Comparison of ENCODE assay signal across 8 mouse cellular contexts in genomic region chr1:59316386-59317051, GRCm38 (mm10). TPM values are rescaled to one million over a fixed set of nuclear protein-coding genes. Genes with fewer than 3 reads are reported as not detected.
DNase-seq lines count a peak whose midpoint lies in the region; ATAC-seq lines count a peak whose summit lies in the region.

No protein-coding gene starts in this region.

- H3K4me3 ChIP-seq in forebrain, embryonic 13.5 days, result no peak overlapping the region
- no peak overlapping the region for H3K4me3 ChIP-seq in midbrain, embryonic 13.5 days (replicated peaks)

- peak overlapping the region; percentile 51 for H3K27ac ChIP-seq in forebrain, embryonic 13.5 days
- peak overlapping the region; percentile 1; the same call in 1 of the 2 replicates for H3K27ac ChIP-seq in midbrain, embryonic 13.5 days

- intact Hi-C loops in left cerebral cortex, postnatal 14 days (cut with DNase I), result loop anchor here (1.0 to 5.0 kb wide), 3 partner anchors 166 to 307 kb away; partner anchors contain the start of gene Fzd7
- intact Hi-C loops in left cerebral cortex, postnatal 36 days (cut with DNase I), result loop anchor here (1.0 to 10.0 kb wide), 3 partner anchors 166 to 307 kb away; partner anchors contain the start of gene Fzd7

- peak; percentile 53 for ATAC-seq in forebrain, embryonic 13.5 days
- ATAC-seq in midbrain, embryonic 13.5 days, result peak; percentile 57

- peak overlapping the region; percentile 45 for H3K4me2 ChIP-seq in forebrain, embryonic 13.5 days
- peak overlapping the region; percentile 12 for H3K4me2 ChIP-seq in midbrain, embryonic 13.5 days (replicated peaks)

- no peaks in the 10 kb centered on the region for H3K36me3 ChIP-seq in forebrain, embryonic 13.5 days (ENCODE audit: poor library complexity, severe bottlenecking)
- no peaks in the 10 kb centered on the region for H3K36me3 ChIP-seq in midbrain, embryonic 13.5 days

- peaks cover 48% of the 10 kb centered on the region for H3K4me1 ChIP-seq in forebrain, embryonic 13.5 days
- peaks cover 52% of the 10 kb centered on the region for H3K4me1 ChIP-seq in midbrain, embryonic 13.5 days (replicated peaks)

- no peak overlapping the region for H3K9ac ChIP-seq in forebrain, embryonic 13.5 days
- H3K9ac ChIP-seq in midbrain, embryonic 13.5 days (replicated peaks), result no peak overlapping the region

- H3K27me3 ChIP-seq in forebrain, embryonic 13.5 days, result peaks cover 28% of the 10 kb centered on the region
- H3K27me3 ChIP-seq in midbrain, embryonic 13.5 days, result peaks cover 47% of the 10 kb centered on the region

- no peaks in the 10 kb centered on the region for H3K9me3 ChIP-seq in forebrain, embryonic 13.5 days (replicated peaks)
- no peaks in the 10 kb centered on the region for H3K9me3 ChIP-seq in midbrain, embryonic 13.5 days

- DNase-seq in left cerebral cortex, postnatal 14 days (ENCODE audit: low spot score in 2 of 2), result peak; percentile 27 to 61
- DNase-seq in left cerebral cortex, postnatal 36 days (ENCODE audit: low spot score in 2 of 2), result no peak
- peak; percentile 71 for DNase-seq in brain, embryonic 18.5 days (ENCODE audit: low read depth, low spot score)
- DNase-seq in kidney, postnatal 14 days, result peak; percentile 42
- DNase-seq in urinary bladder, postnatal 4 days (ENCODE audit: low spot score in 2 of 2), result no peak
- DNase-seq in ovary, adult 18-20 months (ENCODE audit: low spot score), result no peak

- 2% methylated on average over 6 of the region's 6 CpGs for whole genome bisulfite sequencing in forebrain, embryonic 13.5 days
- 2% methylated on average over 6 of the region's 6 CpGs for WGBS in midbrain, embryonic 13.5 days

RNA-seq across cellular contexts. Expression of gene Cdk15, which starts 59.8 kb away (rescaled TPM):
- under 1 TPM; 0.44 to 0.83 TPM for total RNA-seq in left cerebral cortex, postnatal 14 days (2021)
- total RNA-seq in left cerebral cortex, postnatal 36 days (2021), result 1 to 10 TPM in 1 of 2 experiments, under 1 TPM in 1; 0.35 to 1.1 TPM
- 0.11 and 0.39 TPM in 2 replicates for polyA plus RNA-seq in forebrain, embryonic 13.5 days (2015; fragmentation: Nextera tagmentation; extraction: Ambion mirVana)
- polyA plus RNA-seq in midbrain, embryonic 13.5 days (2015; fragmentation: Nextera tagmentation; extraction: Ambion mirVana), result 0.57 and 1.1 TPM in 2 replicates

Comparison
In these comparisons a context has a peak if more than half of its experiments do, and no peak if none do; other contexts are left out.
1. DNase-seq: peak in left cerebral cortex, postnatal 14 days (2 of 2), brain, embryonic 18.5 days (single experiment) and kidney, postnatal 14 days (single experiment); none in left cerebral cortex, postnatal 36 days (0 of 2), urinary bladder, postnatal 4 days (0 of 2) and ovary, adult 18-20 months (single experiment).